Mouse (Mus musculus): ENCODE results near the gene Pogk.
A peak's percentile ranks its signal among the peaks of the same experiment; 100 is the strongest.

The Pogk gene

GRCm38 (mm10) chr1:166409701-166410220 is at the start of gene Pogk:
Gene Pogk, minus strand, starts transcription at chr1:166409863.
- peak; percentile 47 for DNase-seq (ENCODE audit: extremely low read depth, low read depth)

GRCm38 (mm10) chr1:166441992-166442391 is 32.3 kb upstream of the Pogk start:
- DNase-seq (ENCODE audit: extremely low read depth, low read depth), result no peak

DNA sequence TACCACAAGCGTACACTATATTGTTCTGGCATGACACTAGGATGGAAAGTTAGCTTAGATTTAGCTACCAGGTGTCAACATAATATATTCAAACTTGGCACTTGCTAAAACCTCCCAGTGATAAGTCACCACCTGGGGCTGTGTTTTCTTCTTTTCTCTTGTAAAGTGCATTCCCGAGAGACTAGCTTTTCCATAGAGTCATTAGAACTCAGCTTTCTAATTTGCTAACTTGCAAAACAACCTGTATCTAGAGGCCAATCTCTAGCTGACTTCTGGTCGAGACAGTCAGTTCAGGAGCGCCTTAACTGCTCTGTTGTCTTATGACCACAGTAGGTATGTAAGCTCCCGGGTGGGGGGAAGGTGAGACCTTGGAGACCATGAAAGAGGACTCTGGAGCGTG is 29.8 kb upstream of the Pogk start:
- no peak for DNase-seq (ENCODE audit: extremely low read depth, low read depth)

DNA sequence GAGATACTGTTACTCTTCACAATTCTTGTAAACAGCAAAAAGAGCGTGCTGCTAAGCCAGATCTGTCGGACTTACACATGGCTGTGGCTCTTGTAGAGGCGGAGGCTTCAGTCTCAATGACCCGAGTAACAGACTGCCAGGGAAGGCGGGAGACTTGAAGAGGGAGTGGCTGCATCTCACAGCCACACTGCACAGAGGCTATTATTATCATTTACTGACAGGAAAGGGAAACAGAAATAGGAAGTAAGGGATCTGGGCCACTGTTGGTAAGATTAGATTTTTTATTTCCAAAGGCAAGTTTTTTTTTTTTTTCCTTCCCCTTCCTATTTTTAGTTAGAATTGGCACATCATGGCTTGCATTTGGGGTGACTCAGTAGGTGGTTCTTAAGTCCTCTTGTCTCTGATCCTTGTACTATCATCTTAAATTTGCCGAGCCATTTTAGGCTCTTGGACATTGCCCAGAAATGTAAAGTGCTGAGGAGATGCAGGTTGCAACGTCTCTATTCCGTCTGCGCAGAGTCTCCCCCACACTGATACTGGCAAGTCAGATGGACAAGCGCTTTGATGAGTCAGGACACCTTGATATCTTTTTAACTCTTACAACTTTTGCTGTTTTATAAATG is 20.3 kb upstream of the Pogk start:
- peak; percentile 94 for DNase-seq (ENCODE audit: extremely low read depth, low read depth)

GRCm38 (mm10) chr1:166429053-166429452 is 19.4 kb upstream of the Pogk start:
- DNase-seq (ENCODE audit: extremely low read depth, low read depth), result peak; percentile 69

DNA sequence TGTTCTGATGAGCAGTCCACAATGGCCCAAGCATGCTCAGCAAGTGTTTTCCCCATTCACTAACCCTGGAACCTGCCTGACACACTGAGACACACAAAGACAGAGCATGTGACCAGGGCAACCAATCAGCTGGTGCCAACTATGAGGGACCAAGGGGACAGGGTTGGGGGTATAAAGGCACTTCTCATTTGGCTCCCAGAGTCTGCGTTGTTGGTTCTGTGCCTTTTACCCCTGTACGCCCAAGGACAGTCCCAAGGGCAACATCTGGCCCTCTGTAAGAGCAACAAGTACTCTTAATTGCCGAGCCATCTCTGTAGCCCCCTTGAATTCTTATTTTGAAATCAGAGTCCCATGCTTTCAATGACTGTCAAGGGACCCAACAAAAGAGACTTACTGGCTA is 2.6 kb upstream of the Pogk start:
- DNase-seq (ENCODE audit: extremely low read depth, low read depth), result no peak

GRCm38 (mm10) chr1:166411541-166411940 is 1.9 kb upstream of the Pogk start:
- no peak for DNase-seq (ENCODE audit: extremely low read depth, low read depth)

- no peak for DNase-seq (ENCODE audit: extremely low read depth, low read depth)
Measured at GRCm38 (mm10) chr1:166409177-166409700, 424 bp downstream of the Pogk start.

DNA sequence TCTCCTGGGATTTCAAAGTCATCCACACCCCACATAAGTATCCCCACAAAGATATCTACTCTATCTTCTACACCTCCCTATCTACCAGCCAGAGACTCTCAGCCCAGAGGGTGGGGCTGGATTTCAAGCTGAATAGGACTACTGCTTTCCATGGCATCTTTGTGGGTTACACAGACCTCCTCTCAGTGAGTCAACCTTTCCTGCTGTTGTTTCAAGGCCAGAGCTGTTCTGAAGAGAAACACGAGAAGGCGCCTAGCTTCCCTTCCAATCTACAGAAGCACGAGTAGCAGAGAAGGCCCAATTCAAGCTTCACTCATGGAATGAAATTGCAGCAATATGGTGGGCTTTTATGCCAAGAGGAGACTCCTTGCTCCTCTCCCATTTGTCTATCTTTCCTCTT is 5.8 kb downstream of the Pogk start:
- DNase-seq (ENCODE audit: extremely low read depth, low read depth), result no peak

DNA sequence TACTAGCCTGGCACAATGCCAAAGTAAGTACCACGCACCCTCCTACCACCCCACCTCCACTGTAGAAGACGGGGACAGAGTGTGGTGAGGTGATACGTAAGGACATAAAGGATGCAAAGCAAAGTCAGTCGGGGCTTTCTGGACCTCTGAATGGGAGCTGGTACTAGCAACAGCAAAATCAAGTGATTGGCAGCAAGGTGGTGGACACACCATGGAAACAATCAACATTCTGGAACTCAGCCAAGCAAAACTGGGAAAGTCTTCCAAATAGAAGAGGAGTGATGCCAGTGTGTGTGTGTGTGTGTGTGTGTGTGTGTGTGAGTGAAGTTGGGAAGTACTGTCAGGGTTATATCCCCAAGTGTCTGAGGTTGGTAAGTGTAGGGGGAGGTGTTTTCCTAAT is 7.7 kb downstream of the Pogk start:
- DNase-seq (ENCODE audit: extremely low read depth, low read depth), result no peak

DNA sequence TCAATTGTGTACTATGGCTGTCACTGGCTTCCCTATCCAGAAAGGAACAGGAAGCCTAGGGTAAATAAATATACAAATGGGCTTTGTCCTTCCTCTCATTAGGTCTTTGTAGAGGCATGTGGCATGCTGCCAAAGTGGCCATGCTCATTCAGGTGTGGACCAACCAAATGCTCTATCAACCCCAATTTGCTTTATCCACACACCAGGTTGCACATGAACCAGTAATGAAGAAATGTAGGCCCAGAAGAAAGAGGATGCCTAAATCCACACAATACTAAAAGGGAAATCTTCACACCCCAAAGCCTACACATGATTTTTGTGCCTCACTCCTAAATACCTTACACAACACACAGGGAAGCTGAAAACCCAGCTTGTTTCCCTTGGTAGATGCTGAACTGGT is 8.2 kb downstream of the Pogk start:
- DNase-seq (ENCODE audit: extremely low read depth, low read depth), result no peak

DNA sequence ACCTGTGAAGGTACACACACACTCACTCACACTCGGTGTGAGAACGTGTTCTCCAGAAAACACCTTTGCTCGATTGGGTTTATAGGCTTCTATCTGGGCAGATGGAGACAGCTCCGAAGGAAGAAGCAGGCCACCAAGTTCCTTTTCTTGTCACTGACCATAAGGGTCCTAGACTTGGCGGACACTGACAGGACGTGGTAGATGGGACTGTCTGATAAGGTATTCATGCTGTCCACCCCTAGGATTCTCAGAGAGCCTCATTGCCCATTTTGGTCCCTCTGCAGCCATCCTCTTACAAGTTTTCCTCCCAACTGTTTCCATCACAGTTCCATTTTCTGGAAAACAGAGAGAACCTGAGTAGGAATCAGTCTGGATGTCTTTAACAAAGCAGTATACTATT is 13.3 kb downstream of the Pogk start:
- DNase-seq (ENCODE audit: extremely low read depth, low read depth), result no peak

DNA sequence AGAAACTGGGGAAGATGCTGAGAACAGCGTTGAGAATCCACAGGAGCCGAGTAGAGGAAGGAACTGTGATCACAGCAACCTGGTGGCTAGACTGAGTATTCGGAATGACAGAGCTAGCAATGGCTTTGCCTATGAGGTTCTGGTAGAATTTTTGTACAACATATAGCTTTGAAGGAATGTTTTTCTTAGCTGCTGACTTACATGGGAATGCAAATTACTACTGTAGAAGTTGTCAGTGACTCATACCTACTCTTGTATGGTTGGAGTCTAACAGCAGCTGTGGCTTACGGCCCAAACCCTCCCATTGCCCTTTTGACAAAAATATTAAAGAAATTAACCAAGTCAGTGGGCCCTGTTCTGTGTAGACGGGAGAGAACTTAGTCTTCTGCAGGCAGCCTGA is 14.0 kb downstream of the Pogk start:
- DNase-seq (ENCODE audit: extremely low read depth, low read depth), result no peak

DNA sequence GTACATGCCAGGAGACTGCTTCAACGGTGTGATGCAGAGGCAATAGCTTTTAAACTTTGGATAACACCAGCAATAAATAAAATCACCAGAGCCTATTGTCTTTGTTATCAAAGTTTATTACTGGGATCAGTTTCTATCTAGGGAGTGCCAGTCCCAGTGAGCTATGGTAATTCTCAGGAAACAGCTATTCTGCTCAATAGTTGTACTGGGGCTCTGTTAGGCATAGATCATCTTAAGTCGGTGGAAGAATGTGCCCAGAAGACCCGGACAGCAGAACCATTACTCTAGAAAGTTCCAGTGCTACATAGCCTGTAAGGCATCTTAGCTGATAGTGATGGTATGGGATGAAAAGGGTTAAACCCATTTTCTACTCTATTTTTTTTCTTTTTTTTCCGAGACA is 14.9 kb downstream of the Pogk start:
- DNase-seq (ENCODE audit: extremely low read depth, low read depth), result no peak

DNA sequence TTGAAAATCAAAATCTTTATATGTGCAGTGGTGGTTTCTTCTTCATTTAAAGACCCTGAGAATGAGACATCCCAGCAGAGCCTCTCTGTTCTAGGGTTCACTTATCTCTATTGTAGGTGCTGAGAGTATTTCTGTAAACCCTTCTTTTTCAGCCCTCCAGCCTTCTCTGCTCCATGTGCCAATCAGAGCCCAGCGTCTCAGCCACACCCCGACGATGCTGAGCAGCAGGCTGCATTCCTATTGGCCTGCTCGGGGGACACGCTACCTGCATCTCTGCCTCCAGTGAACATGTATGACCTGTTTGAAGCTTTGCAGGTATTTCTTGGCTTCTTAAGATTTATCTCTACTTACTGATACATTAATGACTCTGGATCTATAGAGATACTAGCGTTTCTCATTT is 18.0 kb downstream of the Pogk start:
- DNase-seq (ENCODE audit: extremely low read depth, low read depth), result no peak

DNA sequence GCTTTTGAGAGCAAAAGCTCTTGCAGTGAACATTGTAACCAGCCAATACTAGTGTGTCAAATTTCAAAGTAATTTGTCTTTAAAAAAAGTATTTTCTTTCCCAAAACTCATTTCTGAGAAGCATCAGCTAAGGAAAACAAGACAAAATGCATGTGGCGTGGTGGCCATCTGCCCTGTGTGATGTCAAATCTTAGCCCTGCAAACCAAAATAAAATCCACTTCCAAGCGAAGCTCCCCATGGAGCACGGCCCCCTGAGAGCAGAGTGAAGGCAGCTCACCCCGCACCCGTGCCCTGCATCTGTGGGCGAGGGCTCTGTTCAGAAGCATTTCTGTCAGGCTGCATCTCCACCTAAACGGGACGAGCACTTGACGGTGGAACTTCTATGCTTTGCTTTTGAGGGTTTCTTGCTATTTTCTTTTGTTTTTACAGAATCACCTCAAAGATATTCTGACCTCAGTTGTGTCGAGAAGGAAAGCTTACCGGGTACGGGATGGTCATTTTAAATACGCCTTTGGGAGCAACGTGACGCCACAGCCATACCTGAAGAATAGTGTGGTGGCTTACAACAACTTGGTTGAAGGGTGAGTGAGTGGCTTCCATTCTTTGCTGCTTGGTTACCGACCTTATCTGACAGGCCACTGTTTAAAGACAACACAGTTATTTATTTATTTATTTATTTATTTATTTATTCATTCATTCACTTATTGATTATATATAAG is 20.1 kb downstream of the Pogk start:
- DNase-seq (ENCODE audit: extremely low read depth, low read depth), result no peak

DNA sequence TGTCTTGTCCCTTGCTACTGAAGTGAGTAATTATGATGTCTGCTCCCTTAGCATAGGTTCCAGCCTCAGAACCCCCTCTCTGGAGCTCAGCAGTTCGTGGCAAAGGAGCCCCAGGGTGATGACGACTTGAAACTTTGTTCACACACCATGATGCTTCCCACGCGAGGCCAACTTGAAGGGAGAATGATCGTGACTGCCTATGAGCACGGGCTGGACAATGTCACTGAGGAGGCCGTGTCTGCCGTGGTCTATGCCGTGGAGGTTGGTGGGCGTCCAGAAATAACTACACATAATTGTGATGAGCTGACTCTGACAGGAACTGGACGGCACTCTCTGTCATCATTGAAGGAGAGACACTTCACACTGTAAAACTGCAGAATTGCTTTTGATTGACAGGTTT is 21.2 kb downstream of the Pogk start:
- DNase-seq (ENCODE audit: extremely low read depth, low read depth), result no peak

DNA sequence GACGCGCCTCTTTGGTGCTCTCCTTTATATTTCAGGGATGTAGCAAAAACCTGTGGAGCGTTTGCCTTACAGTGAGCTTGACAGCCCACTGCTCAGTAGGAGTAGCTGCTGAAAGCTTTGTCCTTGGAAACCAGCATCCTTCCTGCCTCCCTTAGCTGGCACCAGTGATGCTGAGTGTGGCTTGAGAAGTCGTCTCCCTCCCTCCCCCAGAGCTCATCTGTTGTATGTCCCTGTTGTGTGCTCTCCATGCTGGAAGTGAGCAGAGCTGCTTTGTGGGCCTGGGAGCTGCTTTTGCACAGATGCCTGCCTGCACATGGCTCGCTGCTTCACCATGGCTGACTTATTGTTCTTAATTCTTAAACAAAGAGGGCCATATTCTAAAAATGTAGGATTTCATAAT is 24.2 kb downstream of the Pogk start:
- DNase-seq (ENCODE audit: extremely low read depth, low read depth), result no peak

GRCm38 (mm10) chr1:166384614-166385013 is 25.0 kb downstream of the Pogk start:
- no peak for DNase-seq (ENCODE audit: extremely low read depth, low read depth)

GRCm38 (mm10) chr1:166382626-166383025 is 27.0 kb downstream of the Pogk start:
- no peak for DNase-seq (ENCODE audit: extremely low read depth, low read depth)

DNA sequence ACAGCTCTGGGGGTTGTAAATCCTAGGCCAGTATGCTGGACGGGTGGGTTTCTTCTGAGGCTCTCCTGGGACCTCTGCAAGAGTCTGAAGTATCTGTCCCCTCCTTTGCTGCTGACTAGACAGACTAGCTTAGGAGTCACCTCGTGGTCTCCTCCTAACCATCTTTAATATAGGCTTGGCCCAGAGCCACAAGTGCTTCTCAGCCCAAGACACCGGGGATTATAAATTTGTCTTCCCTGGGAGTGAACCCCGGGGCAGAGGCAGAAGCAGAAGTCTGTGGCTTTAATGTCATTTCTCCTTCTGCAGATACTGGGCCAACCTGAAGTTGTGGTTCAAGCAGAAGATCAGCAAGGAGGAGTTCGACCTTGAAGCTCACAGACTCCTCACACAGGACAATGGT is 27.8 kb downstream of the Pogk start:
- peak; percentile 41 for DNase-seq (ENCODE audit: extremely low read depth, low read depth)

- no peak for DNase-seq (ENCODE audit: extremely low read depth, low read depth)
Measured at GRCm38 (mm10) chr1:166381336-166381735, 28.3 kb downstream of the Pogk start.
